Mouse (Mus musculus) spleen, adult 2 months (tissue): ENCODE data around the gene Stac. TPM values are rescaled to one million over a fixed set of nuclear protein-coding genes. Genes with fewer than 3 reads are reported as not detected.

ENCODE experiments used
- DNase-seq, 2 experiments: peaks; one replicate each; pipeline versions ENCODE4 v3.0.0 to v3.0.0-alpha.2; 2012 to 2021; ENCODE audit warnings: low spot score in 2 of 2, low read depth in 1 of 2
- H3K27ac ChIP-seq: fragments of 200-500 bp; 2 replicates; pipeline ENCODE4 v1.5.1; 2012; ENCODE audit warnings: low read length, inconsistent platforms; ENCODE audit not compliant: insufficient read depth
- H3K27me3 ChIP-seq: fragments of 200-500 bp; 2 replicates; pipeline ENCODE4 v1.6.1; 2012; ENCODE audit warnings: mild to moderate bottlenecking, moderate library complexity, low read length, inconsistent platforms; ENCODE audit not compliant: control insufficient read depth, insufficient read depth
- H3K36me3 ChIP-seq: fragments of 200-500 bp; 2 replicates; pipeline ENCODE4 v1.6.1; 2012; ENCODE audit warnings: mild to moderate bottlenecking, low read length, inconsistent platforms; ENCODE audit not compliant: control insufficient read depth, insufficient read depth
- H3K4me1 ChIP-seq: fragments of 200-500 bp; 2 replicates; pipeline ENCODE4 v1.6.1; 2011; ENCODE audit warnings: inconsistent platforms; ENCODE audit not compliant: control insufficient read depth, insufficient read depth, insufficient read length
- H3K4me3 ChIP-seq: fragments of 200-500 bp; 2 replicates; pipeline ENCODE4 v1.5.1; 2011; ENCODE audit warnings: mild to moderate bottlenecking, inconsistent platforms; ENCODE audit not compliant: insufficient read depth, insufficient read length; ENCODE audit errors: extremely low read depth
- CTCF ChIP-seq: fragments of 200-500 bp; IDR thresholded peaks from 2 replicates; pipeline ENCODE4 v1.5.1; 2011; ENCODE audit warnings: mild to moderate bottlenecking, inconsistent platforms; ENCODE audit not compliant: insufficient read depth, insufficient read length, insufficient replicate concordance; ENCODE audit errors: extremely low read depth
- POLR2A ChIP-seq: fragments of 200-500 bp; IDR thresholded peaks from 2 replicates; pipeline ENCODE4 v1.6.1; 2011; ENCODE audit warnings: low read depth, low read length, inconsistent platforms
- WGBS: fragments of 180-500 bp; shearing (Covaris S2); methylation state at CpG from one replicate; pipeline ENCODE4 v1.1.7; 2018; 5-methylcytosine and 5-hydroxymethylcytosine counted together
- polyA plus RNA-seq: library from polyadenylated mRNA; depleted of rRNA; stranded (reverse); fragments of >200 nt; gene quantifications from 2 replicates; pipeline ENCODE4 v1.2.3, GENCODE M21; 2012

Stac gene
- polyA plus RNA-seq, 1 experiment = 0.07 TPM

DNA sequence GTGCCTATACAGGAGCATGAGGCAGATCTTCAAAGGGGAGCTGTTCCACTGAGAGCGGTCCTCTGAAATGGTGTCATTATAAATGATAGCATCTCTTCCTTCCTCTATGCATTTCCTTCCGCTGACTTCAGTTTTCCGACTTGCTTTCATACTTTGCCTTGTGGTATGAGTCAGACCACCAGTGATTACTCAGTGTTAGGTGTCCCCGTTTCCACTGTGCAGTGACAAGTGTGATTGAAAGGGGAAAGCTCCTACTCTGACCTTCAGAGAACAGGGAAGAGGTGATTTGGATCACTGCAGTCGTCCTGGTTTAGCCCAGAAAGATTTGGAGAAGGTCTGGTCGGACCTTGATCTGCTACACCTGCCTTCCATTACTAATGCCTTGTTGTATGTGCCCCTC is 81.4 kb downstream of the Stac start:
- no peak for DNase-seq
- WGBS = 33% methylated on average over 6 of the region's 6 CpGs
- no peak for TF ChIP-seq POLR2A
- no peak for TF ChIP-seq CTCF
- H3K27me3 ChIP-seq = no peaks in the 10 kb centered on the region
- H3K27ac ChIP-seq = no peak overlapping the region
- H3K4me1 ChIP-seq = no peaks in the 10 kb centered on the region
- no peak overlapping the region for H3K4me3 ChIP-seq
- H3K36me3 ChIP-seq = no peaks in the 10 kb centered on the region

DNA sequence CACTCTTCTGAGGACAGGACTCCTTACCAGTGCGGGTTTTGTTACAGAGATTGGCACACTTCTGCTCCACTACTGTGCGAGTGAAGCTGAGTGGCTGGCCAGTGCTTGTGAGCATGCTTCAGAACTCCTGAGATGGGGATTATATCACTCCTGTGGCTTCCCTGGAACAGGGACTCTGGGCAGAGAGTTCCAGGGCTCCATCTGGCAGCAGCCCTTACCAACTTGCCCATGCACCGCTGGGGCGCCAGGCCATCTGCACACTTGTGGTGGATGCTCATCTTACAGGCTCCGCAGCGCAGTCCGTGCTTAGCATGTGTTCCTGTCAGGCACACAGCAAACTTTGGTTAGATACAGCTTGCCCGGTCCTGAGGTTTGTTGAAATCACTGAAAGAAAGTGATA is 83.5 kb downstream of the Stac start:
- 90% methylated on average over 8 of the region's 8 CpGs for WGBS
- H3K27ac ChIP-seq = no peak overlapping the region

DNA sequence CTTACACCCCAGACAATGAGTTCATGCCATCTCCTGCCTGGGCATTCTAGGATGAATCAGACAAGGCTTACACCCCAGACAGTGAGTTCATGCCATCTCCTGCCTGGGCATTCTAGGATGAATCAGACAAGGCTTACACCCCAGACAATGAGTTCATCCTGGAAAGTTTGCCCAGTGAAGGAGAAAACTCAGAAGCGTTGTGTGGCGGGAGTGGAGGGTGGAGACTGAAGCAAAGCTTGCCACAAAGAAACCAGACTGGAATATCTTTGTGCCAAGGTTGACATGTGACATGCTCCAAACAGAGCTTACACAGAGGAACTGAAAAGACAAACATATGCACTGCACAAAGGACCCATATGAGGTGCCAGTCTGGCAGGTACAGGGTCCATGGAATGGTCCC is 102.6 kb downstream of the Stac start:
- no peak overlapping the region for H3K4me3 ChIP-seq
- no peaks in the 10 kb centered on the region for H3K4me1 ChIP-seq
- no peak for DNase-seq
- no peak overlapping the region for H3K27ac ChIP-seq
- no peaks in the 10 kb centered on the region for H3K27me3 ChIP-seq
- TF ChIP-seq POLR2A (no peak), CTCF (no peak)
- no peaks in the 10 kb centered on the region for H3K36me3 ChIP-seq
- 90% methylated on average over 2 of the region's 2 CpGs for WGBS

More for the DNA sequence above, 83.5 kb downstream of the Stac start:
- Histone ChIP-seq H3K27me3 (no peaks in the 10 kb centered on the region), H3K4me3 (no peak overlapping the region), H3K36me3 (no peaks in the 10 kb centered on the region), H3K4me1 (no peaks in the 10 kb centered on the region)
- DNase-seq = no peak
- TF ChIP-seq CTCF (no peak), POLR2A (no peak)

DNA sequence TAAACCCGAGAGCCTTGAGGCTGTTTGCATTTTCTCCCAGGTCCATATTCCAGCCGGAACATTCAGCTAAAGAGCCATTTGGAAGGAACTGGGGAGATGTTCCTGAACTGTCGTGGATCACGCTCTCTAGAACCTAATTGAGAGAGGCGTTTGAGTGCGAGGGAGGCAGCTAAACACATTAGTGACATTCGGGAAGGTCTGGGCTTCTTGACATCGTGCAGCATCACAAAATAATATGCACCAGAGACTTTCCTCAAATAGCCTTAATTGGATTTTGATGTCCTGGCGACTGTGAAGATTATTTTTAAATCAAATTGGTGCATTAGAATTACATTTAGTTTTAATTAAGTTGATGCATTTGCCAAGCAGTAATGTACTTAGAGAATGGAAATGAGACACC is 111.4 kb downstream of the Stac start:
- Histone ChIP-seq H3K4me1 (no peaks in the 10 kb centered on the region), H3K27me3 (no peaks in the 10 kb centered on the region), H3K36me3 (no peaks in the 10 kb centered on the region), H3K27ac (no peak overlapping the region), H3K4me3 (no peak overlapping the region)
- no peak for DNase-seq
- no peak for TF ChIP-seq POLR2A
- TF ChIP-seq CTCF = no peak
- WGBS = 86% methylated on average over 9 of the region's 9 CpGs

DNA sequence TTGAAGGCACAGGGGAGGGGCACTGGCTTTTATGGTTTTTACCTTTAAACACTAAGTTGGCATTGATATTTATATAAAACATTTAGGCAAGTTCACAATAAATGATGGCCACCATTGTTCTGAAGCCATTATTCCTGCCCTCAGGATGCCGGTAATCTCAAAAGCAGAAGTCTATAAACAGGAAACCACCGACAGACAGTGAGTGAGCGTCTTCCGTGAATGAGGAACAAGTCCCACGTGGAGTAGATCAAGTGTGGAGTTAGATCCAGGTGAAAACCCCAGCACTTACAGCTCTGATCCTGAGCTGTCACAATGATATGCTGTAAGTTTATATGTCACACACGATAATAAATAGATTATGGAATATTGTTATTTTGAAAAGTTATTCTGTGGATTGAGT is 112.7 kb downstream of the Stac start:
- no peak for DNase-seq
- H3K27ac ChIP-seq = no peak overlapping the region
- WGBS = 27% methylated on average over 6 of the region's 6 CpGs
- no peaks in the 10 kb centered on the region for H3K4me1 ChIP-seq
- TF ChIP-seq POLR2A = no peak
- TF ChIP-seq CTCF = no peak
- H3K4me3 ChIP-seq = no peak overlapping the region
- no peaks in the 10 kb centered on the region for H3K36me3 ChIP-seq
- H3K27me3 ChIP-seq = no peaks in the 10 kb centered on the region

DNA sequence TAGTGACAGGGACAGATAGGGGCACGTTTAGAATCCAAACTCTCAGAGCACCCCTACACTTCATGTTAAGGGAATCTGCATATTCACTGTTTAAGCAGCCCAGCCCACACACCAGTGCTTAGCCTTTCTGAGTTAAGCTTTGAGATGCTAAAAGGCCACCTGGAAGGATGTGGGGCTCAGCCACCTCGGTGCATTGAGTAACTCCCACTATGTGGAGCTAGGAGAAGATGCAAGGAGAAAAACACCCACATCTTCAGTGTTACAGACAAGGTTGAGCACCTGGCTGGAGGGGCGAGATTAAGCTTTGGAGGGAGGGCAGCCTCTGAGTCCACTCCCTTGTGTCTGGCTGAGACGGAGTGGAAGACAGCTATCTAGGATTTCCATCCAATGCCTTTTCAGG is 114.3 kb downstream of the Stac start:
- H3K27me3 ChIP-seq = no peaks in the 10 kb centered on the region
- no peak overlapping the region for H3K4me3 ChIP-seq
- WGBS = 66% methylated on average over 4 of the region's 4 CpGs
- TF ChIP-seq POLR2A = no peak
- TF ChIP-seq CTCF = no peak
- H3K4me1 ChIP-seq = no peaks in the 10 kb centered on the region
- DNase-seq = no peak
- H3K36me3 ChIP-seq = no peaks in the 10 kb centered on the region
- no peak overlapping the region for H3K27ac ChIP-seq

DNA sequence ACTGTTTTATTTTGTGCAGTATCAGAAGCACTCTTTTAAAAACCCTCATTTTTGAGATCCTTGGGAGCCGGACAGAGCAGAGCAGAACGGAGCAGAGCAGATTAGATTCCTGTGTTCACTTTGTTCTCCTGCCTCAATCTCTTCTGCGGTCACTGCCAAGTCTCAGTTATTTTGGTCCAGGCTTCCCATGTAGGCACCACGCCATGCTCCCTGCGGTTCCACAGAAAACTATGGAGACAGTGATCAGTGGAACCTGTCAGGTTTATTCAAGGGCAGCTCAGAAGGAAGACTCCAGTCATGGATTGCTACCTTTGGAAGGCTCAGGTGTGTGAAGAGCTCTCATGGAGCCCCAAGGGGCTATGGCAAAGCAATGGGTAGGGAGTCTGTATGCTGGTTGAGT is 116.3 kb downstream of the Stac start:
- no peak for DNase-seq
- 92% methylated on average over 5 of the region's 5 CpGs for WGBS
- H3K27ac ChIP-seq = no peak overlapping the region
- TF ChIP-seq CTCF (no peak), POLR2A (no peak)
- no peaks in the 10 kb centered on the region for H3K27me3 ChIP-seq
- H3K4me1 ChIP-seq = no peaks in the 10 kb centered on the region
- H3K36me3 ChIP-seq = no peaks in the 10 kb centered on the region
- H3K4me3 ChIP-seq = no peak overlapping the region
